Mouse (Mus musculus) E14TG2a.4 (cell line): ENCODE results near the gene Slc16a7.

Experiments used
- H3K27me3 ChIP-seq: 2 replicates; pipeline ENCODE4 v1.6.1; 2014; ENCODE audit warnings: low read length, control low read depth; ENCODE audit not compliant: insufficient read depth
- H3K36me3 ChIP-seq: 2 replicates; pipeline ENCODE4 v1.6.1; 2014; ENCODE audit warnings: low read length, control low read depth; ENCODE audit not compliant: insufficient read depth
- H3K4me1 ChIP-seq: replicated peaks from 2 replicates; pipeline ENCODE4 v1.6.1; 2014; ENCODE audit warnings: low read depth, low read length, control low read depth
- H3K4me3 ChIP-seq: replicated peaks from 2 replicates; pipeline ENCODE4 v1.5.1; 2014; ENCODE audit warnings: mild to moderate bottlenecking, low read length
- H3K9me3 ChIP-seq: 2 replicates; pipeline ENCODE4 v1.6.1; 2014; ENCODE audit warnings: low read length, control low read depth
- CTCF ChIP-seq: conservative IDR thresholded peaks from 2 replicates; pipeline ENCODE4 v1.5.1; 2014; ENCODE audit warnings: low read length
- NANOG ChIP-seq: IDR thresholded peaks from 2 replicates; pipeline ENCODE4 v1.6.1; 2014; ENCODE audit warnings: borderline replicate concordance, low read length, mixed read lengths
- POU5F1 ChIP-seq: IDR thresholded peaks from 2 replicates; pipeline ENCODE4 v1.6.1; 2014; ENCODE audit warnings: low read length, borderline replicate concordance

Gene Slc16a7

DNA sequence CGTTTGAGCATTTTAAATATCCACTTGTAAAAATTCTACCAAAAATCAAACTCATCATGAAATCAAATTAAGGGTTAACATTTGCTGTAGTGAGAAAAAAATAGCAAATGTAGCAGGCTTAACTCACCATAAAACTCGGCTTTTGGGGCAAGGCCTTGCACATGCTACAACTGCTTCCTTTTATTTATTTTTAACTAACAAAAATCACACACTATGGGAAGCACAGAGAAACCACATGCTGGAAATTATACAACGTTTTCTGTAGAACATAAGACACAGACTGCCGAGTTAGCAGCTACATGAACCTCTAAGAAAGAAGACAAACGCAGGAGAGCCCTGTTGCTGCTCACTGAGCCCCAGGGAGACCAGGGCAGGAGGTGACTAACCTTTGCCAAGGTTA is 57.9 kb downstream of the Slc16a7 start:
- H3K27me3 ChIP-seq, result no peaks in the 10 kb centered on the region
- TF ChIP-seq POU5F1 (no peak), CTCF (no peak), NANOG (no peak)
- no peak overlapping the region for H3K4me3 ChIP-seq
- H3K4me1 ChIP-seq, result no peaks in the 10 kb centered on the region
- H3K36me3 ChIP-seq, result no peaks in the 10 kb centered on the region
- no peaks in the 10 kb centered on the region for H3K9me3 ChIP-seq

DNA sequence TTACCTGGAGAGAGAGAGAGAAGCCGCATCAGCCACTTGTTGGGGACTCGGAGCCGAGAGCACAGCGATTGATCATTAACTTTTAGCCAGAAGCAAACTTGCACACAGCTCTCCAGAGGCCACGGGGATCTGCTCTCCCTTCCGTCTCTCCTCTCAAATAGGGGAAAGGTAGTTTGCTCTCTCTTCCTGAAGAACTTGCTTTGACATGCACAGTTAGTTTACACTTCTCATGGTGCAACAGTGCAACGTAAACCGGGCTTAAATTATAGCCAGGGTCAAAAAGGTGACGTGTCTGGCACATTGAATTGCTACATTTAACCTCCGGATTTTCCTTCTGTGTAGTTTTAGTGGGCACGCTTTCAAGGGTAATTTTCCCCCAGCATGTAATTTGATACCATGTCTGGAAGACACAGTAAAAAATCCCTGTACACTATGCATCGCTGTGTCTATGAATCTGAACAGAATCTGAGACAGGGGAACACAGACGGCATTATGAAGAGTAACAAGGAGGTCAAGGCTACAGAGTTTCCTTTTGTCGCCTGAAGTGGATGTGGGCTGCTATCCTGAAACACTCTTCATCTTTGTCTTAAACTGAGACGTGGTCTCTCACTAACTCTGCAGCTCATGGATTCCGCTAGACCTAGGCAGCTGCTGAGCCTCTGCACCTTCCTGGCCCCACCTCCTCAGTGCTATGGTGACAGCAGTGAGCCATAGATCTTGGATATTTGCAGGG is 60.8 kb downstream of the Slc16a7 start:
- Histone ChIP-seq H3K4me1 (no peaks in the 10 kb centered on the region), H3K36me3 (no peaks in the 10 kb centered on the region)
- TF ChIP-seq POU5F1 (no peak), CTCF (no peak), NANOG (no peak)

DNA sequence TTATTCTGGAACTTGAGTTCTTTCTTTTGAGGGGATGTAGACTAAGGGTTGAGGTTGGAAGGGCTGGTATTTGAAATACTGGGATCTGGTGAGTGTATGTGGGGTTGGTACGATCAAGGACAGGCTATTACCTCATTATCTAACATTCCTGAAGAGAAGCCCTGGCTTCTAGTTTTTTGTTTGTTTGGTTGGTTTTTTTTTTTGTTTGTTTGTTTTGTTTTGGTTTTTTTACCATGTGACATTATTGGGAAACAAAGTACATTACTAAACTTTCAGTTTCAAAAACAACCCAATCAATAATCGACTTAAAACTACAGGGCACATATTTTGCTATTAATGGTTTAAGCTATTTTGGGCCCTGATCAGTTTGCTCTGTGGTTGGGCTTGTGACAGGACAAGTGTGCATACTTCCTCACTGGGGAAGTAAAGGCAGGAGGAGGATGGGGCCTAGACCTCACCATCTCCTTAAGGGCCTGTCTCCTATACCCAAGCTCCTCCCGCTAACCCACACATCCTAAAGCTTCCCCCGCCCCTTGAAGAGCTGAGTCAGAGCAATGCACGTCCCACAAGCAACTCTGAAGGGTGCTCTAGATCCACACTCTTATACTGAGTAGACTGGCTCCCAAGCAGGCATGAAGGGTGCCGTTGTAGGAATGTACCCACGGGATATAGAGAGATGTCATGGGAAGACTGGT is 64.2 kb downstream of the Slc16a7 start:
- Histone ChIP-seq H3K4me1 (no peaks in the 10 kb centered on the region), H3K36me3 (no peaks in the 10 kb centered on the region), H3K4me3 (no peak overlapping the region), H3K27me3 (no peaks in the 10 kb centered on the region), H3K9me3 (no peaks in the 10 kb centered on the region)
- TF ChIP-seq CTCF (no peak), POU5F1 (no peak), NANOG (no peak)

More for the DNA sequence above, 60.8 kb downstream of the Slc16a7 start:
- H3K9me3 ChIP-seq, result no peaks in the 10 kb centered on the region
- no peaks in the 10 kb centered on the region for H3K27me3 ChIP-seq
- no peak overlapping the region for H3K4me3 ChIP-seq

DNA sequence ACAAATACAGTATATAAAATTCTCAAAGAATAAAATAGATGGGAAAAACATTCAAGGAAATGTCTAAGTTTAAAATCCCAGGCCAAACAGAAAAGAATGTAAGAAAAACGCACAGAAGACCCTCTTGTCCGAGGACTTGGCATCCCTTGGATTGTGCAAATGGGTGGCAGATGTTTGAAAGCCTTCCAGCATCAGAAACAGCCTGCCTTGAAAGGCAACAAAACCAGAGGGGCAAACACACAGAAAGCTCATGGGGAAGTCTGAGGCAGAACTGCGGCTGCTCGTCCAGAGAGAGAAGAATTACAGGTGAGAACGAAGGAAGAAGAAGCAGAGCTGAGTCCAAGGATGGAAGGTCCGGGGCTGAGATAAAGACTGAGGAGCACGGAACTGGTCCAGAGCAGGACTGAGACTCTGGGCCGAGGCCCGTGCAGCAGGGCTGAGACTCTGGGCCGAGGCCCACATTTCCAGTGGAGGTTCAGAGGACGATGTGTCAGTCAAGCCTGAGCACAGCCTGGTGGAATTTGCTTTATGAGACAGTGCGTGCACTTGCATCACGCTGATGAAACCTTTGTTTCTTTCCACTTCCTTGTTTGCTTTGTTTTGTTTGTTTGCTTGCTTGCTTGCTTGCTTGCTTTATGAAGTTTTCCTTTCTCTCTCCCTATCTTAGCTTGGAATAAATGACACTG is 65.0 kb downstream of the Slc16a7 start:
- TF ChIP-seq CTCF (no peak), POU5F1 (no peak), NANOG (no peak)
- Histone ChIP-seq H3K36me3 (no peaks in the 10 kb centered on the region), H3K4me3 (no peak overlapping the region), H3K4me1 (no peaks in the 10 kb centered on the region), H3K9me3 (no peaks in the 10 kb centered on the region), H3K27me3 (no peaks in the 10 kb centered on the region)

DNA sequence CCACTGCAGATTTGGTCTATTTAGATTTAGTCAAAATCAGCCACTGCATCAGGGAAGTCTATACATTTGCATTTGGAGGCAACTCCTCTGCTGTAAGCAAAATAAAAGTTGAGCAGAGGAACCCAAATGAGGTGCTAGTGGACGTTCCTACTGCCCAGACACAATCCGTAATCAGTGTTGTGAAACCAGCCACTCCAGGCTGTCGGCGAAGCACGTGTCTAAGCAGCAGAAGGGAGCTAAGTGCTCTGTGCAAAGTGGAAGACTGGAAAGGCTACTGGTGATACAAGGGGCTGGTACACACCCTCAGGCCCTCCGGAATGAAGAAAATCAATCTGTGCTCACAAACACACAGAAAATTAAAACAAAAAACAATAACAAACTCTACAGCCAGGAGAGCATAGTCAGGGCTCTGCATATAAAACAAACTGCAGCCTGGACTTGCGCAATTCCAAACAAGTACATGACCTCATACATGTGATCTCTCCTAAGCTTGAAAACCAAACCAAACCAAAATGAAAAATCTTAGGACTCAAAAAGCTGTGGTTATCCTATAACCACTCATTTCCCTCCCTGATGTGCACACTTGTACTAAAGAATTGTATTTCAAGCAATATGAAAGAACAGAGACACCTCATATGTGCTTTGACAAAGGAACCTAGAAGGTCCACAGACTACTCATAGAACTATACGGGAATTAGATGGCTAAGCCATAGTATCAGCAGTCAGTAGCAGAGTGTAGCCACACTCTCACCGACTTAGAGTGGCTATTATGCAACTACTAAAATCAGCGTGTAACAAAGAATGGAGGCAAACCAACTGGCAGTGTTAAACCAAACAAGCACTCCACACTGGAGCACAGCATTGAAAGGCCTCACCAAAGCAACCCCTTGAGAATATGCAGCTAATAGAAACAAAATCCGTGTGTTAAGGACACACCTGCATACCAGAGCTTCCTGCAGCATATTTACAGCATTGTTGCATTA is 67.5 kb downstream of the Slc16a7 start:
- Histone ChIP-seq H3K36me3 (no peaks in the 10 kb centered on the region), H3K4me1 (no peaks in the 10 kb centered on the region), H3K27me3 (no peaks in the 10 kb centered on the region), H3K9me3 (peaks cover 7% of the 10 kb centered on the region; the same call in 1 of the 2 replicates), H3K4me3 (no peak overlapping the region)
- no peak for TF ChIP-seq CTCF
- no peak for TF ChIP-seq NANOG
- TF ChIP-seq POU5F1, result no peak

DNA sequence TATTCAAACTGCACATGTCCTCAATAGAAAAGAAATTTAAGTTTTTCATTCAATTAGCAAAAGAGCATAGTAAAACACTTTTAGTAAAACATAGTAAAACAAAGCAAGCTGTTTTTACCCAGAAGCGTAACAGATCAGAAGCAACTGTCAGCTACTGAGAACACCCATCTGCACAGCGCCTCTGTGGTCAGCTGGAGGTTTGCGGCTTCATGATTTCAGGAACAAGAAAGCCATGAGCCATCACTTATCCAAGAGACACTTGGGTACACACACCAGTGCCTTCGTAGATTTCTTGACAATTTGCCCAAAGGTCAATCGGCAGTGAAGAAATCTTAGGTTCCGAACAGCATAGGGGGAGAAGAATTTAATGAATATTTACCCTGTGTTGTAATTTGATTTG is 71.9 kb downstream of the Slc16a7 start:
- TF ChIP-seq CTCF (no peak), NANOG (no peak), POU5F1 (no peak)
- Histone ChIP-seq H3K9me3 (peaks cover 7% of the 10 kb centered on the region; the same call in 1 of the 2 replicates), H3K4me3 (no peak overlapping the region), H3K27me3 (no peaks in the 10 kb centered on the region), H3K36me3 (no peaks in the 10 kb centered on the region), H3K4me1 (no peaks in the 10 kb centered on the region)

DNA sequence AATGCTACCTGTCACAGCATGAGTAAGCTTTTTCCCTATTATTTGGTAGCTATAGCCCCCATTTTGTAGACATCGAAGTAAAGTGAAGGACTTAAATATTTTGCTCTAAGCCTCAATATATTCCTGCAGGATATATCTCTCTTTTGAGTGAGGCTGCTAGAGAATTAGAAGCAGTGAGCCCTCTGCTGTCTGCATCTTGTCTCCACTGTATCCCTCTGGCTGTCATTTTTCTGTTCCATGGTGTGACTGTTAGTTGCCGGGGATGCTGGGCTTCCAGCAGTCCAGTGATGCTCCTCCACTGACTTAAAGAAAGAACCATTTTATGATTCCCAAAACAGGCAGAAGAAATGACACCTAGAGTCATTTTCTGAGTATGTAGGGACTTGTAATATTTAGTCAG is 78.4 kb downstream of the Slc16a7 start:
- H3K27me3 ChIP-seq, result no peaks in the 10 kb centered on the region
- TF ChIP-seq POU5F1 (no peak), CTCF (no peak), NANOG (no peak)
- no peaks in the 10 kb centered on the region for H3K36me3 ChIP-seq

More for the DNA sequence above, 78.4 kb downstream of the Slc16a7 start:
- Histone ChIP-seq H3K4me3 (no peak overlapping the region), H3K9me3 (peaks cover 6% of the 10 kb centered on the region; the same call in 1 of the 2 replicates), H3K4me1 (no peaks in the 10 kb centered on the region)
